25 mouse cellular contexts compared by ENCODE assay signal in genomic region chr8:29777081-29777785, GRCm38 (mm10).
DNase-seq lines count a peak whose midpoint lies in the region; ATAC-seq and TF ChIP-seq lines count a peak whose summit lies in the region.
"Had no signal": no experiment of that assay in that cellular context is flagged by ENCODE, and none has a peak within 500 bp of the region (broad histone marks: within the 10 kb centered on the region; RNA-seq: fewer than 3 reads in every experiment).

No protein-coding gene starts in this region.

- peak overlapping the region; percentile 23 for H3K4me3 ChIP-seq in forebrain, embryonic 15.5 days
- H3K4me3 ChIP-seq in forebrain, embryonic 12.5 days (replicated peaks), result no peak overlapping the region
- peak overlapping the region; percentile 32; the same call in 1 of the 2 replicates for H3K4me3 ChIP-seq in layer of hippocampus, adult 2 months
- H3K4me3 ChIP-seq: heart, embryonic 12.5 days; liver, embryonic 13.5 days; midbrain, embryonic 13.5 days; neural tube, embryonic 15.5 days had no signal

- H3K4me2 ChIP-seq in forebrain, embryonic 15.5 days (replicated peaks), result peak overlapping the region; percentile 22
- H3K4me2 ChIP-seq in forebrain, embryonic 12.5 days, result no peak overlapping the region
- H3K4me2 ChIP-seq: heart, embryonic 12.5 days; liver, embryonic 13.5 days; midbrain, embryonic 13.5 days; neural tube, embryonic 15.5 days had no signal

- H3K9ac ChIP-seq in forebrain, embryonic 15.5 days (replicated peaks), result no peak overlapping the region
- H3K9ac ChIP-seq in forebrain, embryonic 12.5 days, result no peak overlapping the region
- H3K9ac ChIP-seq: heart, embryonic 12.5 days; liver, embryonic 13.5 days; midbrain, embryonic 13.5 days; neural tube, embryonic 15.5 days had no signal

- WGBS in forebrain, embryonic 15.5 days, result 45% methylated on average over 5 of the region's 5 CpGs
- WGBS in forebrain, embryonic 12.5 days, result 58% methylated on average over 5 of the region's 5 CpGs

- H3K36me3 ChIP-seq in forebrain, embryonic 15.5 days, result no peaks in the 10 kb centered on the region
- H3K36me3 ChIP-seq in forebrain, embryonic 12.5 days (replicated peaks), result no peaks in the 10 kb centered on the region
- H3K36me3 ChIP-seq: heart, embryonic 12.5 days; liver, embryonic 13.5 days; midbrain, embryonic 13.5 days; neural tube, embryonic 15.5 days had no signal

- H3K4me1 ChIP-seq in forebrain, embryonic 15.5 days, result peaks cover 11% of the 10 kb centered on the region; the same call in 1 of the 2 replicates
- no peaks in the 10 kb centered on the region for H3K4me1 ChIP-seq in forebrain, embryonic 12.5 days
- H3K4me1 ChIP-seq: heart, embryonic 12.5 days; liver, embryonic 13.5 days; midbrain, embryonic 13.5 days; neural tube, embryonic 15.5 days had no signal

- peak; percentile 58; the same call in 1 of the 2 replicates for ATAC-seq in forebrain, embryonic 15.5 days (replicated peaks)
- ATAC-seq in forebrain, embryonic 12.5 days (ENCODE audit: low FRiP score), result no peak
- ATAC-seq: hindbrain, embryonic 16.5 days; intestine, embryonic 16.5 days; midbrain, embryonic 13.5 days had no signal

- peak in 1 of 2 experiments; percentile 13 for DNase-seq in layer of hippocampus, adult 2 months (ENCODE audit: low spot score in 2 of 2)
- no peak for DNase-seq in layer of hippocampus, adult 11-12 months (ENCODE audit: low spot score)
- DNase-seq in brain, adult 2 months (ENCODE audit: low read depth, low spot score), result peak; percentile 25
- DNase-seq in brain, embryonic 14.5 days (ENCODE audit: low read depth), result peak; percentile 63
- DNase-seq in neural tube, embryonic 10.5 days (ENCODE audit: extremely low spot score, low spot score), result no peak
- DNase-seq: adrenal gland, adult 2 months; cerebellum, adult 9-10 months; gastrocnemius, postnatal 25 days; heart, adult 18-20 months; heart, postnatal 10 days; kidney, adult 9 months; kidney, postnatal 14 days; liver, embryonic 13.5 days; lung, adult 2 months; lung, postnatal 14 days; right cerebral cortex, adult 18-20 months; thymus, adult 18-20 months; thymus, postnatal 36 days had no signal

- H3K27ac ChIP-seq in forebrain, embryonic 15.5 days (replicated peaks), result peak overlapping the region; percentile 53
- H3K27ac ChIP-seq in forebrain, embryonic 12.5 days, result no peak overlapping the region
- H3K27ac ChIP-seq in layer of hippocampus, adult 2 months, result no peak overlapping the region
- H3K27ac ChIP-seq: liver, embryonic 13.5 days; midbrain, embryonic 13.5 days; neural tube, embryonic 15.5 days had no signal

- no peaks in the 10 kb centered on the region for H3K9me3 ChIP-seq in forebrain, embryonic 15.5 days
- H3K9me3 ChIP-seq in forebrain, embryonic 12.5 days, result no peaks in the 10 kb centered on the region
- H3K9me3 ChIP-seq: heart, embryonic 12.5 days; liver, embryonic 13.5 days; midbrain, embryonic 13.5 days; neural tube, embryonic 15.5 days had no signal

- TF ChIP-seq POLR2A in brain, embryonic 14.5 days (IDR thresholded peaks at IDR 0.05; ENCODE audit: borderline replicate concordance, extremely low read depth, insufficient read depth, insufficient read length, poor library complexity, severe bottlenecking), result no peak

- TF ChIP-seq CTCF in layer of hippocampus, adult 2 months (conservative IDR thresholded peaks at IDR 0.05), result no peak
- no peak for TF ChIP-seq CTCF in brain, embryonic 14.5 days (IDR thresholded peaks at IDR 0.05; ENCODE audit: borderline replicate concordance, extremely low read depth, insufficient read depth, insufficient read length)

- H3K27me3 ChIP-seq in forebrain, embryonic 15.5 days, result no peaks in the 10 kb centered on the region
- H3K27me3 ChIP-seq in forebrain, embryonic 12.5 days, result no peaks in the 10 kb centered on the region
- H3K27me3 ChIP-seq: heart, embryonic 12.5 days; liver, embryonic 13.5 days; midbrain, embryonic 13.5 days; neural tube, embryonic 15.5 days had no signal

Comparison
In these comparisons a context has a peak if more than half of its experiments do, and no peak if none do; other contexts are left out.
1. DNase-seq: peak in brain, adult 2 months (single experiment) and brain, embryonic 14.5 days (single experiment); none in layer of hippocampus, adult 11-12 months (single experiment) and neural tube, embryonic 10.5 days (single experiment).